Mouse (Mus musculus): ENCODE measurements around the gene Slc25a42.

Gene Slc25a42

GRCm38 (mm10) chr8:70215092-70215491 is 3.0 kb upstream of the Slc25a42 start:
- in situ Hi-C loops (cut with MboI) = no loop called here

GRCm38 (mm10) chr8:70214411-70214810 is 2.3 kb upstream of the Slc25a42 start:
- in situ Hi-C loops (cut with MboI) = no loop called here

DNA sequence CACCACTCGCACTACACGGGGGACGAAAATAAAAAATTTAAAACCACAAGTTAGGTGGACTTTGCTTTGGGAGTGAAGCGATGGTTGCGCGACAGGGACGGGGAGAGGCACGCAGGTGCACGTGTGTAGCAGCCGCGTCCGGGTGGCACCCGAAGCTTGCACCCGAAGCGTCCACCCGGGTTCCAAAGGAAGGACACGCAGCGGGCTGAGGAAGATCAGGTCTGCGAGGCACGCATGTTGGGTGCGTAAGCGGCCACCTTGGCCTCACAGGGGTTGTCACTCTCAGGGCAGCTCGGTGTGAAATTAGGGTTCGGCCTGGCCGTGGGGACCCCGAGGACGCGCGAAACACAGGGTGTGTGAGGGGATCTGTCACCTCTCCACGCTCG is 386 bp downstream of the Slc25a42 start:
- in situ Hi-C loops (cut with MboI) = no loop called here

DNA sequence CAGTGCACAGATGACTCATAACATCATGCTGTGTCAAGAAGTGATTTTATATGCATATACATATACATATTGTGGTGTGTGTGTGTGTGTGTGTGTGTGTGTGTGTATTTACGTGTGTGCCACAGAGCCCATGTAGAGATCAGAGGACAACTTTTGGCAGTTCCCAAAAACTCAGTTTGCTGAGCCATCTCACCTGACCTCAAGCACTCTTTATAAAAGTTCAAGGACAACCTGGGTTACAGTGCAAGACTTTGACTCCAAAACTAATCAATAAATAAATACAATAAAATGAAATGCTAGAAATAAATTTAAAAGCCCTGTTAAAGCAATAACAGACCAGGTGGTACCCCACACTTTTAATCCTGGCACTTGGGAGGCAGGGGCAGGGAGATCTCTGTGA is 830 bp downstream of the Slc25a42 start:
- in situ Hi-C loops (cut with MboI) = no loop called here

GRCm38 (mm10) chr8:70210538-70210937 is 1.6 kb downstream of the Slc25a42 start:
- in situ Hi-C loops (cut with MboI) = no loop called here

DNA sequence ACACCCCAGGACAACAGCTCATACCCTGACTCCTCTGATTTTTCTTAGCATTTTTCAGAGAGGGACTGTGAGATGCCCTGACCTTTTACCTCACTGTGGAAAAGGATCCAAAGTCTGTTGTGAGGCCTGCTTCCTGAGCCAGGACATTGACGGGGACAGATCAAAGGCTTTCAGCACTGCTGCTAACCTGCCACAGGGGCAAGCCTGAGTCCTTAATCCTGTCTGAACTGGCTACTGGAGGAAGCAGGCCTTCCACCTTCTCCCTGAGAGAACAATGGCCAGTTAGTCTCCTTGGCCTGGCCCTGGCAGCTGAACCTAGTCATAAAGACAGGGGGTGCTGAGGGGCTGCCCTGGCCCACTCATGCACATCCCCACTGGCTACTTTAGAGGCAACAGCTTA is 4.0 kb downstream of the Slc25a42 start:
- in situ Hi-C loops (cut with MboI) = no loop called here

- in situ Hi-C loops (cut with MboI) = no loop called here
Measured at GRCm38 (mm10) chr8:70204757-70205156, 7.3 kb downstream of the Slc25a42 start.

DNA sequence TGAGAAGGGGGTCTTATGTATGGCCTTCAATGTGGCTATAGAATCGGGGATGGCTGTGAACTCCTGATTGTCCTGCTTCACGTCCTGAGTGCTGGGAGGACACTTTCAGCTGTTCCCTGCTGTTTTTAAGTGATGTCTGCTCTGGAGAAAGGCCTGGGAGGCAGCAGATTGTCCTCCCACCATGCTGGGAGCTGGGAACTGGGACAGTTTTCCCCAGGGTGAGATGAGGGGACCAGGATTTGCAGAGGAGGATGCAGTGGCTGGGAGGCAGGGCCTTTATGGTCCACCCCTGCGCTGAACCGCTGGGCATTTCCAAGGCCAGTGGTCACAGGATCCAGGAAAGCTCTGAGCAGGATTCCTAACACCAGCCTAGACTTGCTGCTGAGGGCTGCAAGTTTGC is 9.0 kb downstream of the Slc25a42 start:
- in situ Hi-C loops (cut with MboI) = no loop called here

DNA sequence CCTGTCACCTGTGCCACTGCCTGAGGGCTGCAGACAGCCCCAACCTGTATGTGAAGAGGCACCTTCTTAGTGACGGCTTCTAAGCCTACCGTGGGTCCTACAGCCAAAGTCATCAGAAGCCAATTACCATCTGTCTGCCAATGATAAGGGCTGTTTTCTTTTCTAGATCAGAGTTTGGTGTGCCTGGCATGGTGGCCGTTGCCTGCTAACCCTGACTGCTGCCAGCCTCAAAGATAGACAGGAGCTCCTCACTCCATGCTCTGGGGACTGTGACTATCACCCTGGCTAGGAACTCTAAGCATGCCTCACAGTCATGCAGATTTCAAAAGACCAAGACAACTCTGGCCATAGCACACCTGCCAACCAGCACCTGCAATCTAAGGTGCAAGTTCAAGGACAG is 10.7 kb downstream of the Slc25a42 start:
- in situ Hi-C loops (cut with MboI) = no loop called here

- in situ Hi-C loops (cut with MboI) = no loop called here
Measured at GRCm38 (mm10) chr8:70200098-70200681, 11.9 kb downstream of the Slc25a42 start.

DNA sequence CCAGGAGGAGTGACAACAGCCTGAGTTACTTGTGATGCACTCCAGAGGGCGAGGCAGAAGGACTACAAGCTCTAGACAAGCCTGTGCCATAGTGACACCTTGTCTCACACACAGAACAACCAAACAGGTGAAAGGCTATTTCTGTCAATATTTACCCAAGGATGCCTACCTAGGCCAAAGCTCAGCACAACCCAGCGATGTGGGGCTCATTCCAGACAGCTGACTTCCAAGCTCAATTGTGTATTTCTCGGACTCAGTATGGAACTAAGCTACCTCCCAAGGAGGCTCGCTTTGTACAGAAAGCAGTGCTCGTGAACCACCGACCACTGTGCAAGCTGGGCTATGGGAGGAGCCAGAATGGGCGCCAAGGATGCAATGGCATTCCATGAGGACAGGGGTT is 14.5 kb downstream of the Slc25a42 start:
- in situ Hi-C loops (cut with MboI) = no loop called here

- in situ Hi-C loops (cut with MboI) = no loop called here
Measured at GRCm38 (mm10) chr8:70195762-70196161, 16.3 kb downstream of the Slc25a42 start.

DNA sequence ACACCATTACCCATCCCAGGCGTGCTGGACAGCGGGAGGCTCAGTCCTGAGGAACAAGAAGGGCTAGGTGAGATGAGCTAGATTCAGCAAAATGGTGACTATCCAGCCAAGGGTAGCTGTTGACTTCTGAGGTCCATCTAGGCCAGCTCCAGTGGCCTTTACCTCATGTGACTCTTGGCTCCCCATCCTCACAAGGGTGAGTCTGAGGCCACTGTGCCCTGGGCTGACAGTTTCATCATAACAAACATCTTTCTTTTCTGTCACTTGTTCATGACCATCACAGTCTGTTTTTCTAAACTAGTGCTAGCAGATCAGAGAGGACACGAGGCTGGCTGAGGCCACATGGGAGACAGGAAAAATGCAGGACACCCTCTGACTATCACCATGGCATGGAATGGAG is 17.9 kb downstream of the Slc25a42 start:
- in situ Hi-C loops (cut with MboI) = no loop called here

GRCm38 (mm10) chr8:70193238-70193637 is 18.9 kb downstream of the Slc25a42 start:
- in situ Hi-C loops (cut with MboI) = no loop called here

DNA sequence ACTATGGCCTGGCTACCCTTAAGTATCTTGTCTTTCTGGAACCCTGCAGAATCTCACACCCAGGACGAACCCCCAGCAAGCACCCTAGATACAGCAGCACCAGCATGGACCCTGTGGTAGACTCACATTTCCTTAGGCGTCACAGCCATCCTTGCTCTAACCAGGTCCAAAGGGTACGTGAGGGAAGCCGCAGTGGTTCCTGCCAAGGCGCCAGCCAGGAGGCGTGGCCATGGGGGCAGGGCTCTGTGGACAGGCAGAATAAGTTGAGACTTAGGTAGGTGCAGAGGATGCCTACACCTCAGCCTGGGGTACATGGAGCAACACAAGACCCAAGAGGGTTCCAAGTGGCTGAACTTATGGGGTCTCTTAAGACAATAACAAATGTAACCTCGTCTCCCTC is 23.4 kb downstream of the Slc25a42 start:
- in situ Hi-C loops (cut with MboI) = no loop called here

DNA sequence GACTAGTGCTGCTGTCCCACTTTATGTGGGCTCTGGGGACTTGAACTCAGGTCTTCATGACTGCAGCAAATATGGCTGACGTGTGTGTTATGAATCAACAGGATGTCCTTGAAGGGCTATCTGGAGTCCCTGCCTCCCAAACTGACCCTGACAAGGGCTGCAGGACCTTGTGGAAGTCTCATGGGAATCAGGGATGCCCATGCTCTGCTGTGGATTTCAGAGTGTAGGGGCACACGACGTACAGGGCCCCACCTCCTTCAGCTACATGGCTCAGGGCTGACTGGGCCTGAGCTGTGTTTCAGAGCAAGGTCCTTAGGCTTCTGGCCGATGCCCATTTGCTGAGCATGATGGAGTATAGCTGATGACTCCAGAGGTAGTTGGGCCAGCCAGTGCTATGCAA is 28.9 kb downstream of the Slc25a42 start:
- in situ Hi-C loops (cut with MboI) = no loop called here

- in situ Hi-C loops (cut with MboI) = no loop called here
Measured at GRCm38 (mm10) chr8:70181903-70182252, 30.2 kb downstream of the Slc25a42 start.

GRCm38 (mm10) chr8:70181212-70181902 is 30.7 kb downstream of the Slc25a42 start:
- in situ Hi-C loops (cut with MboI) = no loop called here

DNA sequence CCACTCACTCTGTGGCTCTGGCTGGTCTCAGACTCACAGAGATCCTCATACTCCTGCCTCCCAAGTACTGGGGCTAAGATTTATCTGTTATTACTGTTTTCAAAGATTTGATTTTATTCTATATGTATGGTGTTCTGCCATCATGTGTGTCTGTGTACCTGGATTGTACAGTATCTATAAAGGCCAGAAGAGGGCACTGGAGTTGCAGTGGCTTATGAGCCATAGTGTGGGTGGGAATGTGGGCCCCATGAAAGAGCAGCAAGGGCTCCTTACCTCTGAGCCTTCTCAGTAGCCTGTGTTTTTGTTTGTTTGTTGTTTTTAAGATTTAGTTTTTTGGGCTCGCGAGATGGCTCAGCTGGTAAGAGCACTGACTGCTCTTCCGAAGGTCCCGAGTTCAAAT is 33.0 kb downstream of the Slc25a42 start:
- in situ Hi-C loops (cut with MboI) = no loop called here

GRCm38 (mm10) chr8:70178231-70178630 is 33.9 kb downstream of the Slc25a42 start:
- in situ Hi-C loops (cut with MboI) = no loop called here

DNA sequence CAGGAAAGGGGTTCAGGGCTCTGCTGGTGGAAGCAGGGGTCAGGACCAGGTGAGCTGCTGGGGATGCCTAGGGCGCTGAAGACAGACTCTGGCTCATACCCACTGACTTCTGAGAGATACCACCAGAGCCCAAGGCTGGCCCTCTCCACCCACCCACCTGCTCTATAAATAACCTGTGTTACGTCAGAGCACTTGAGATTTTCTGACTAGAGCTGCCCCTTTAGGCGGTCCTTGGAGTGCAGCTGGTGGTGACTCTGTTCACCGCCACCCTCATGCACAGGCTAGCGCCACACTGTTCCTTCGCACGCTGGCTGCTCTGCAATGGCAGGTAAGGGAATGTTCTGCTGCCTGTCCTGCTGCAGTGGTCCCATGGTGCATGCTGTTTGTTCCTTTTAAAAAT is 38.0 kb downstream of the Slc25a42 start:
- in situ Hi-C loops (cut with MboI) = no loop called here

GRCm38 (mm10) chr8:70173320-70173719 is 38.8 kb downstream of the Slc25a42 start:
- in situ Hi-C loops (cut with MboI) = no loop called here

GRCm38 (mm10) chr8:70172043-70172681 is 39.9 kb downstream of the Slc25a42 start, which contains the start of gene Tmem161a:
Gene Tmem161a (plus strand): TSS chr8:70172356.
- in situ Hi-C loops (cut with MboI) = no loop called here

GRCm38 (mm10) chr8:70171240-70171639 is 40.9 kb downstream of the Slc25a42 start:
- in situ Hi-C loops (cut with MboI) = no loop called here

Measured in mature B cell (primary cell).